Mouse (Mus musculus) T-helper 1 cell (primary cell): ENCODE results near the gene Cyp4f40.
"Not testable (repeated sequence)": the region's sequence is repeated elsewhere in the genome, so short reads cannot be mapped to it uniquely, and the experiment has no call there.

Experiments used
- in situ Hi-C: fragments of 300-600 bp; cut with MboI, MseI; formaldehyde crosslinking; loops from one replicate; pipeline ENCODE4 v1.15.1; 2025; ENCODE audit warnings: high pct_unique_total_duplicates

Cyp4f40 gene

GRCm38 (mm10) chr17:32658712-32659111 is at the start of gene Cyp4f40:
TSS of gene Cyp4f40 (plus strand) at chr17:32658900.
- in situ Hi-C loops: no loop called here

GRCm38 (mm10) chr17:32610231-32610630 is 48.5 kb upstream of the Cyp4f40 start:
- in situ Hi-C loops: not testable (repeated sequence)

- in situ Hi-C loops: no loop called here
These were observed 47.8 kb upstream of the Cyp4f40 start for GRCm38 (mm10) chr17:32610896-32611295.

- in situ Hi-C loops: no loop called here
These were observed 46.3 kb upstream of the Cyp4f40 start for GRCm38 (mm10) chr17:32612417-32612816.

GRCm38 (mm10) chr17:32617252-32617651 is 41.4 kb upstream of the Cyp4f40 start:
- in situ Hi-C loops: no loop called here

- in situ Hi-C loops: not testable (repeated sequence)
These were observed 37.7 kb upstream of the Cyp4f40 start, which contains the start of gene Cyp4f37 for GRCm38 (mm10) chr17:32621018-32621417. TSS of gene Cyp4f37 (plus strand) at chr17:32621309.

GRCm38 (mm10) chr17:32629726-32630125 is 29.0 kb upstream of the Cyp4f40 start:
- in situ Hi-C loops: loop anchor here (5.0 kb wide), 1 partner anchor 77 kb away; no protein-coding TSS in a partner anchor

- in situ Hi-C loops: loop anchor here (5.0 kb wide), 1 partner anchor 80 kb away; no protein-coding TSS in a partner anchor
These were observed 26.8 kb upstream of the Cyp4f40 start for GRCm38 (mm10) chr17:32631936-32632335.

GRCm38 (mm10) chr17:32634242-32634971 is 24.3 kb upstream of the Cyp4f40 start:
- in situ Hi-C loops: loop anchor here (5.0 kb wide), 1 partner anchor 82 kb away; no protein-coding TSS in a partner anchor

GRCm38 (mm10) chr17:32634972-32635314 is 23.8 kb upstream of the Cyp4f40 start:
- in situ Hi-C loops: loop anchor here (5.0 kb wide), 2 partner anchors 42 to 83 kb away; no protein-coding TSS in a partner anchor

- in situ Hi-C loops: loop anchor here (5.0 kb wide), 1 partner anchor 41 kb away; no protein-coding TSS in a partner anchor
These were observed 22.4 kb upstream of the Cyp4f40 start for GRCm38 (mm10) chr17:32636341-32636740.

- in situ Hi-C loops: loop anchor here (5.0 kb wide), 1 partner anchor 40 kb away; no protein-coding TSS in a partner anchor
These were observed 21.5 kb upstream of the Cyp4f40 start for GRCm38 (mm10) chr17:32637151-32637550.

GRCm38 (mm10) chr17:32646631-32647030 is 12.1 kb upstream of the Cyp4f40 start:
- in situ Hi-C loops: no loop called here

GRCm38 (mm10) chr17:32653860-32654259 is 4.8 kb upstream of the Cyp4f40 start:
- in situ Hi-C loops: no loop called here

GRCm38 (mm10) chr17:32657041-32657440 is 1.7 kb upstream of the Cyp4f40 start:
- in situ Hi-C loops: no loop called here

- in situ Hi-C loops: no loop called here
These were observed 454 bp upstream of the Cyp4f40 start for GRCm38 (mm10) chr17:32658246-32658645.

GRCm38 (mm10) chr17:32673976-32674375 is 15.3 kb downstream of the Cyp4f40 start:
- in situ Hi-C loops: no loop called here

GRCm38 (mm10) chr17:32676040-32676635 is 17.4 kb downstream of the Cyp4f40 start:
- in situ Hi-C loops: loop anchor here (5.0 kb wide), 1 partner anchor 39 kb away; no protein-coding TSS in a partner anchor

- in situ Hi-C loops: loop anchor here (5.0 kb wide), 1 partner anchor 128 kb away; no protein-coding TSS in a partner anchor
These were observed 21.7 kb downstream of the Cyp4f40 start for GRCm38 (mm10) chr17:32680404-32680803.

- in situ Hi-C loops: no loop called here
These were observed 26.5 kb downstream of the Cyp4f40 start, which contains the start of gene Cyp4f15 for GRCm38 (mm10) chr17:32685048-32685750. TSS of gene Cyp4f15 (plus strand) at chr17:32685627.

- in situ Hi-C loops: no loop called here
These were observed 28.0 kb downstream of the Cyp4f40 start for GRCm38 (mm10) chr17:32686722-32687121.

GRCm38 (mm10) chr17:32690959-32691358 is 32.3 kb downstream of the Cyp4f40 start:
- in situ Hi-C loops: no loop called here
